Mouse (Mus musculus) ES-E14 (cell line): ENCODE measurements around the gene Pcp4l1. TPM values are rescaled to one million over a fixed set of nuclear protein-coding genes. Genes with fewer than 3 reads are reported as not detected.
A peak's percentile ranks its signal among the peaks of the same experiment; 100 is the strongest.

Experiments
- DNase-seq: peaks from one replicate; pipeline ENCODE4 v3.0.0-alpha.2; 2013; ENCODE audit warnings: low read depth, low spot score
- H3K27ac ChIP-seq: 2 replicates; pipeline ENCODE4 v1.5.1; 2012; ENCODE audit warnings: low read depth, mild to moderate bottlenecking, low read length, moderate library complexity, mixed read lengths; ENCODE audit not compliant: poor library complexity, insufficient read depth, severe bottlenecking
- H3K36me3 ChIP-seq: 2 replicates; pipeline ENCODE4 v1.6.1; 2012; ENCODE audit warnings: mild to moderate bottlenecking, low read length, moderate library complexity, mixed read lengths; ENCODE audit not compliant: control insufficient read depth, poor library complexity, insufficient read depth, severe bottlenecking
- H3K4me1 ChIP-seq, 2 experiments: fragments of 150-350 bp in 1 of 2; sonication (generic) in 1 of 2; 2 replicates each; pipeline ENCODE4 v1.6.1; 2012; ENCODE audit warnings: low read length in 2 of 2, mild to moderate bottlenecking in 1 of 2, mixed read lengths in 1 of 2; ENCODE audit not compliant: control insufficient read depth in 2 of 2, insufficient read depth in 2 of 2, poor library complexity in 1 of 2
- H3K4me3 ChIP-seq, 2 experiments: fragments of 150-350 bp in 1 of 2; sonication (generic) in 1 of 2; 2 replicates each; pipeline ENCODE4 v1.5.1; 2012; ENCODE audit warnings: low read length in 2 of 2, low read depth in 1 of 2, mild to moderate bottlenecking in 1 of 2, mixed read lengths in 1 of 2; ENCODE audit not compliant: insufficient read depth in 1 of 2, poor library complexity in 1 of 2, severe bottlenecking in 1 of 2
- H3K9ac ChIP-seq: 2 replicates; pipeline ENCODE4 v1.6.1; 2012; ENCODE audit warnings: low read depth, mild to moderate bottlenecking, low read length, mixed read lengths; ENCODE audit not compliant: poor library complexity, insufficient read depth, severe bottlenecking
- H3K9me3 ChIP-seq: fragments of 150-350 bp; sonication (generic); 2 replicates; pipeline ENCODE4 v1.6.1; 2012; ENCODE audit warnings: low read depth, mild to moderate bottlenecking, low read length; ENCODE audit not compliant: control insufficient read depth, insufficient read depth
- CHD2 ChIP-seq: IDR thresholded peaks from 2 replicates; pipeline ENCODE4 v1.6.1; 2014; ENCODE audit warnings: mild to moderate bottlenecking, low read depth, low read length, inconsistent platforms
- HCFC1 ChIP-seq: IDR thresholded peaks from 2 replicates; pipeline ENCODE4 v1.6.1; 2012; ENCODE audit warnings: low read length, inconsistent platforms, borderline replicate concordance; ENCODE audit not compliant: insufficient read depth
- MAFK ChIP-seq: IDR thresholded peaks from 2 replicates; pipeline ENCODE4 v1.6.1; 2014; ENCODE audit warnings: mild to moderate bottlenecking, low read depth, low read length, inconsistent platforms; ENCODE audit not compliant: insufficient read depth
- ZC3H11A ChIP-seq: IDR thresholded peaks from 2 replicates; pipeline ENCODE4 v1.6.1; 2012; ENCODE audit warnings: low read depth, mild to moderate bottlenecking, inconsistent platforms, low read length, borderline replicate concordance
- ZNF384 ChIP-seq: IDR thresholded peaks from 2 replicates; pipeline ENCODE4 v1.6.1; 2012; ENCODE audit warnings: low read depth, low read length, inconsistent platforms
- in situ Hi-C, 2 experiments: fragments of 600-800 bp; cut with MboI; formaldehyde crosslinking; loops; one replicate each; pipeline ENCODE4 v1.15.1; 2025; ENCODE audit warnings: low sequenced_read_pairs in 2 of 2, inconsistent platforms in 1 of 2; ENCODE audit not compliant: unreplicated experiment in 2 of 2
- total RNA-seq: library from RNA; depleted of rRNA; stranded (reverse); fragments of 300-350 nt; gene quantifications from 2 replicates; pipeline ENCODE4 v1.2.3, GENCODE M21; 2012

Pcp4l1 gene
- total RNA-seq, 1 experiment: 2.2 TPM

DNA sequence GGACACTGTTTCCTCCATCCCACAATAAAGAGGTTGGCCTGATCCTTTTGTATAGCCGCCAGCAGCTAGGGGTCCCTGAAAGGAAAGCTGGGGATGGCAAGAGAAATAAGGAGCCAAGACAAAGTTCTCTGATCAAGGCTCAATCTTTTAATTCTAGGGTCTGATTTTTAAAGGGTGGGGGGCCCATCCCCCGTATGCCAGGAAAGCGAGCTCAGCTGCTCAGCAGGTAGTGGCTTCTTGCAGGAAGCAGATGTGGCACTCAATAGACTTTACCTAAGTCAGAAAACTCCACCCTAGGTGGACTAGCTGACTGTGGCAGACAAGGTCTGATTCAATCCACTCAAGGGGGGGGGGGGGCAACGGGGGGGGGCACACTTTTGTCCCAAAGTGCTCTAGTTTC, 30.7 kb upstream of the Pcp4l1 start:
- H3K27ac ChIP-seq: no peak overlapping the region
- H3K4me3 ChIP-seq: no peak overlapping the region
- H3K9me3 ChIP-seq: no peaks in the 10 kb centered on the region
- no peak for TF ChIP-seq ZC3H11A
- TF ChIP-seq ZNF384: no peak
- TF ChIP-seq CHD2: no peak
- no peak for TF ChIP-seq HCFC1
- no peak for TF ChIP-seq MAFK
- no peaks in the 10 kb centered on the region for H3K36me3 ChIP-seq
- H3K4me1 ChIP-seq: peaks cover 0 to 10% of the 10 kb centered on the region in 2 experiments; a peak in 1 of 4 replicates
- H3K9ac ChIP-seq: no peak overlapping the region
- in situ Hi-C loops: loop anchor here in 1 of 2 experiments (25.0 kb wide), 1 partner anchor 339 kb away; the partner anchor contains the start of genes Dusp12 and Gm26620
- DNase-seq: no peak

DNA sequence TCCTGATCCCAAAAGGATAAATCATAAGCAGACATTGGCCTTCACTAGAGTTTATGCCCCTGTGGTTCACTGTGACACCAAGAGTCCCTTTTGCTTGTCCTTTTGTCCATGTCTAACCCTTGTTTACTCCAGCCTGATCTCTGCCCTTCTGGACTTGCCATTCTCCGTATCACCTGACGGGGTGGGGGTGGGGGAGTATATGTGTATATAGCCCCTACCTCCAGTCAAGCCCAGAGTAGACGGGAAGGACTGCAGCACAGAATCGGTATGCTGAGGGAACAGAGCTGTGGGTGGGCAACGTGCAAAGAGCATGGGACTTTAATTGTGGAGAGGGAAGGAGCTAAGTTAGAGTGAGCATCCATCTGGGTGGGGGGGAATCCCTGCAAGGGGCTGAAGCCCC, 28.8 kb upstream of the Pcp4l1 start, which contains the start of gene Apoa2:
Apoa2 (plus strand) TSS at position 198 of the 400 bp plus-strand sequence.
- Histone ChIP-seq H3K27ac (no peak within 1 kb of the TSS), H3K9ac (no peak within 1 kb of the TSS), H3K9me3 (no peaks in the 10 kb centered on the region), H3K36me3 (peaks cover 5% of the 10 kb centered on the region; the same call in 1 of the 2 replicates), H3K4me3 (no peak within 1 kb of the TSS), H3K4me1 (peaks cover 2 to 11% of the 10 kb centered on the region in 2 experiments; a peak in 2 of 4 replicates)
- no peak for TF ChIP-seq CHD2
- TF ChIP-seq ZC3H11A: no peak
- TF ChIP-seq ZNF384: no peak
- TF ChIP-seq MAFK: no peak
- no peak for TF ChIP-seq HCFC1
- in situ Hi-C loops: loop anchor here in 1 of 2 experiments (25.0 kb wide), 1 partner anchor 338 kb away; the partner anchor contains the start of genes Dusp12 and Gm26620
- DNase-seq: no peak

DNA sequence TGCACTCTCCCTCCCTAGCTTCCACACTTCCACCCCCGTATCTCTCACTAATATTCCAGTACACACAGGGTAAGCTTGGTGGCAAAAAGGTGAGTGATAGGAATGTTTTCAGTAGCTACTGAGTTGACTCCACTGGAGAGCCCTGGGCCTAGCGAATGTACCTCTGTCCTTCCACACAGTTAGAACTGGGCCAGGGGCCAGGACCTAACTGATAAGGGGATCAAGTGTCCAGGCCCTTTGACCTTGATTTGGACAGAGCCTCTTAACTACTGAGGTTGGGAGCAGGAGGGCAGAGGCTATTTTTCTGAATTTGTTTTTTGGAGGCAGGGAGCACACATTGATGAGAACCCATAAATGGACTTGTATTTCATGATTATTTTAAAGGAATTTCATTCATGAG, 27.7 kb upstream of the Pcp4l1 start:
- no peaks in the 10 kb centered on the region for H3K9me3 ChIP-seq
- in situ Hi-C loops: no loop called here
- peaks cover 2 to 11% of the 10 kb centered on the region in 2 experiments; a peak in 2 of 4 replicates for H3K4me1 ChIP-seq
- no peak overlapping the region for H3K4me3 ChIP-seq
- DNase-seq: no peak
- no peak overlapping the region for H3K27ac ChIP-seq
- TF ChIP-seq MAFK: no peak
- TF ChIP-seq ZNF384: no peak
- peaks cover 8% of the 10 kb centered on the region; the same call in 1 of the 2 replicates for H3K36me3 ChIP-seq
- no peak overlapping the region for H3K9ac ChIP-seq

- TF ChIP-seq MAFK: no peak
- TF ChIP-seq CHD2: no peak
- TF ChIP-seq ZC3H11A: no peak
- TF ChIP-seq HCFC1: no peak
- TF ChIP-seq ZNF384: no peak
- in situ Hi-C loops: no loop called here
- Histone ChIP-seq H3K27ac (peak overlapping the region; percentile 63; the same call in 1 of the 2 replicates), H3K4me1 (peaks cover 2 to 12% of the 10 kb centered on the region in 2 experiments; a peak in 3 of 4 replicates), H3K36me3 (peaks cover 8% of the 10 kb centered on the region; the same call in 1 of the 2 replicates), H3K9ac (no peak overlapping the region), H3K9me3 (no peaks in the 10 kb centered on the region), H3K4me3 (no peak overlapping the region)
- no peak for DNase-seq
These were observed 27.1 kb upstream of the Pcp4l1 start for GRCm38 (mm10) chr1:171223168-171223567.
